Mouse (Mus musculus) stomach, embryonic 15.5 days (tissue): ENCODE data around the gene Gm28048. TPM values are rescaled to one million over a fixed set of nuclear protein-coding genes. Genes with fewer than 3 reads are reported as not detected.

ENCODE experiments used
- ATAC-seq: fragments of 200-750 bp; cut with Nextera tagmentation; 2 replicates; pipeline ENCODE4 v1.8.0; 2017; ENCODE audit warnings: low read depth, moderate number of reproducible peaks, moderate TSS enrichment; ENCODE audit not compliant: insufficient read depth, low FRiP score
- H3K27ac ChIP-seq: fragments of 300-500 bp; sonication (generic); 2 replicates; pipeline ENCODE4 v1.5.1; 2015; ENCODE audit warnings: mild to moderate bottlenecking, inconsistent platforms
- H3K27me3 ChIP-seq: fragments of 300-500 bp; sonication (generic); replicated peaks from 2 replicates; pipeline ENCODE4 v1.6.1; 2015; ENCODE audit warnings: inconsistent platforms
- H3K36me3 ChIP-seq: fragments of 300-500 bp; sonication (generic); 2 replicates; pipeline ENCODE4 v1.6.1; 2015; ENCODE audit warnings: inconsistent platforms
- H3K4me1 ChIP-seq: fragments of 300-500 bp; sonication (generic); 2 replicates; pipeline ENCODE4 v1.6.1; 2015; ENCODE audit warnings: inconsistent platforms
- H3K4me2 ChIP-seq: fragments of 300-500 bp; sonication (generic); 2 replicates; pipeline ENCODE4 v1.6.1; 2015; ENCODE audit warnings: mild to moderate bottlenecking, inconsistent platforms
- H3K4me3 ChIP-seq: fragments of 300-500 bp; sonication (generic); replicated peaks from 2 replicates; pipeline ENCODE4 v1.5.1; 2015; ENCODE audit warnings: inconsistent platforms
- H3K9ac ChIP-seq: fragments of 300-500 bp; sonication (generic); 2 replicates; pipeline ENCODE4 v1.6.1; 2015; ENCODE audit warnings: inconsistent platforms
- H3K9me3 ChIP-seq: fragments of 300-500 bp; sonication (generic); 2 replicates; pipeline ENCODE4 v1.6.1; 2016; ENCODE audit warnings: inconsistent platforms
- WGBS: fragments of 180-500 bp; shearing (Covaris S2); methylation state at CpG from one replicate; pipeline ENCODE4 v1.1.7; 2015; 5-methylcytosine and 5-hydroxymethylcytosine counted together
- polyA plus RNA-seq: library from polyadenylated mRNA; unstranded; fragments of >200 nt; fragmentation: Nextera tagmentation; extraction: Ambion mirVana; gene quantifications from 2 replicates; pipeline ENCODE4 v1.2.1, GENCODE M21; 2015

Gene Gm28048
- polyA plus RNA-seq, 1 experiment from 2014 or later: 12.1 TPM

- Histone ChIP-seq H3K9me3 (no peaks in the 10 kb centered on the region), H3K4me3 (no peak overlapping the region), H3K27ac (no peak overlapping the region), H3K27me3 (no peaks in the 10 kb centered on the region), H3K36me3 (no peaks in the 10 kb centered on the region; the same call in 1 of the 2 replicates), H3K4me2 (no peak overlapping the region), H3K9ac (no peak overlapping the region), H3K4me1 (no peaks in the 10 kb centered on the region)
- 56% methylated on average over 2 of the region's 2 CpGs for WGBS
- ATAC-seq: no peak
Observed at GRCm38 (mm10) chr11:22902923-22903322, 79.0 kb downstream of the Gm28048 start.

- no peaks in the 10 kb centered on the region for H3K27me3 ChIP-seq
- no peaks in the 10 kb centered on the region for H3K9me3 ChIP-seq
- no peak for ATAC-seq
- H3K36me3 ChIP-seq: no peaks in the 10 kb centered on the region; the same call in 1 of the 2 replicates
- H3K4me2 ChIP-seq: no peak overlapping the region
- H3K27ac ChIP-seq: no peak overlapping the region
- no peaks in the 10 kb centered on the region for H3K4me1 ChIP-seq
- H3K9ac ChIP-seq: no peak overlapping the region
- no peak overlapping the region for H3K4me3 ChIP-seq
- 78% methylated on average over 3 of the region's 3 CpGs for WGBS
Observed at GRCm38 (mm10) chr11:22900041-22900440, 81.8 kb downstream of the Gm28048 start.

GRCm38 (mm10) chr11:22897642-22898041, 84.2 kb downstream of the Gm28048 start:
- no peaks in the 10 kb centered on the region for H3K4me1 ChIP-seq
- no peak overlapping the region for H3K27ac ChIP-seq
- no peaks in the 10 kb centered on the region for H3K9me3 ChIP-seq
- WGBS: 92% methylated on average over 4 of the region's 4 CpGs
- H3K9ac ChIP-seq: no peak overlapping the region
- no peak for ATAC-seq
- H3K27me3 ChIP-seq: no peaks in the 10 kb centered on the region
- no peaks in the 10 kb centered on the region; the same call in 1 of the 2 replicates for H3K36me3 ChIP-seq
- H3K4me3 ChIP-seq: no peak overlapping the region
- no peak overlapping the region for H3K4me2 ChIP-seq

- no peak overlapping the region for H3K9ac ChIP-seq
- no peaks in the 10 kb centered on the region for H3K27me3 ChIP-seq
- no peak overlapping the region for H3K4me3 ChIP-seq
- no peak overlapping the region for H3K4me2 ChIP-seq
- no peak for ATAC-seq
- H3K4me1 ChIP-seq: no peaks in the 10 kb centered on the region
- WGBS: 84% methylated on average over 4 of the region's 4 CpGs
- no peak overlapping the region for H3K27ac ChIP-seq
- H3K36me3 ChIP-seq: no peaks in the 10 kb centered on the region; the same call in 1 of the 2 replicates
- H3K9me3 ChIP-seq: no peaks in the 10 kb centered on the region
Observed at GRCm38 (mm10) chr11:22897127-22897526, 84.8 kb downstream of the Gm28048 start.

- 48% methylated on average over 3 of the region's 3 CpGs for WGBS
- Histone ChIP-seq H3K9me3 (no peaks in the 10 kb centered on the region), H3K27ac (no peak overlapping the region), H3K27me3 (no peaks in the 10 kb centered on the region), H3K4me2 (no peak overlapping the region), H3K4me1 (no peaks in the 10 kb centered on the region), H3K9ac (no peak overlapping the region), H3K36me3 (no peaks in the 10 kb centered on the region; the same call in 1 of the 2 replicates), H3K4me3 (no peak overlapping the region)
- ATAC-seq: no peak
Observed at GRCm38 (mm10) chr11:22893075-22893474, 88.8 kb downstream of the Gm28048 start.

- H3K4me2 ChIP-seq: no peak overlapping the region
- ATAC-seq: no peak
- no peaks in the 10 kb centered on the region for H3K9me3 ChIP-seq
- H3K36me3 ChIP-seq: no peaks in the 10 kb centered on the region
- 60% methylated on average over 6 of the region's 6 CpGs for WGBS
- no peak overlapping the region for H3K27ac ChIP-seq
- H3K9ac ChIP-seq: no peak overlapping the region
- no peaks in the 10 kb centered on the region for H3K4me1 ChIP-seq
- no peaks in the 10 kb centered on the region for H3K27me3 ChIP-seq
- no peak overlapping the region for H3K4me3 ChIP-seq
Observed at GRCm38 (mm10) chr11:22892466-22892865, 89.4 kb downstream of the Gm28048 start.

GRCm38 (mm10) chr11:22891876-22892275, 90.0 kb downstream of the Gm28048 start:
- Histone ChIP-seq H3K4me2 (no peak overlapping the region), H3K4me3 (no peak overlapping the region), H3K36me3 (no peaks in the 10 kb centered on the region), H3K9me3 (no peaks in the 10 kb centered on the region), H3K27me3 (no peaks in the 10 kb centered on the region), H3K4me1 (no peaks in the 10 kb centered on the region), H3K27ac (no peak overlapping the region), H3K9ac (no peak overlapping the region)
- WGBS: 88% methylated on average over 7 of the region's 7 CpGs
- no peak for ATAC-seq

GRCm38 (mm10) chr11:22891242-22891641, 90.6 kb downstream of the Gm28048 start:
- no peaks in the 10 kb centered on the region for H3K4me1 ChIP-seq
- no peaks in the 10 kb centered on the region for H3K9me3 ChIP-seq
- no peaks in the 10 kb centered on the region for H3K27me3 ChIP-seq
- no peak overlapping the region for H3K27ac ChIP-seq
- H3K4me3 ChIP-seq: no peak overlapping the region
- no peak overlapping the region for H3K4me2 ChIP-seq
- H3K36me3 ChIP-seq: no peaks in the 10 kb centered on the region
- H3K9ac ChIP-seq: no peak overlapping the region
- WGBS: 81% methylated on average over 9 of the region's 9 CpGs
- no peak for ATAC-seq

GRCm38 (mm10) chr11:22889224-22889623, 92.7 kb downstream of the Gm28048 start:
- H3K4me3 ChIP-seq: no peak overlapping the region
- no peaks in the 10 kb centered on the region for H3K9me3 ChIP-seq
- no peak for ATAC-seq
- H3K36me3 ChIP-seq: no peaks in the 10 kb centered on the region
- 90% methylated on average over 3 of the region's 3 CpGs for WGBS
- H3K27me3 ChIP-seq: no peaks in the 10 kb centered on the region
- no peak overlapping the region for H3K9ac ChIP-seq
- no peaks in the 10 kb centered on the region for H3K4me1 ChIP-seq
- H3K4me2 ChIP-seq: no peak overlapping the region
- no peak overlapping the region for H3K27ac ChIP-seq

GRCm38 (mm10) chr11:22886991-22887390, 94.9 kb downstream of the Gm28048 start:
- Histone ChIP-seq H3K36me3 (no peaks in the 10 kb centered on the region), H3K27me3 (no peaks in the 10 kb centered on the region), H3K4me1 (no peaks in the 10 kb centered on the region), H3K27ac (no peak overlapping the region), H3K9me3 (no peaks in the 10 kb centered on the region), H3K4me3 (no peak overlapping the region), H3K9ac (no peak overlapping the region), H3K4me2 (no peak overlapping the region)
- WGBS: 76% methylated on average over 4 of the region's 4 CpGs
- no peak for ATAC-seq

- Histone ChIP-seq H3K36me3 (no peaks in the 10 kb centered on the region), H3K4me3 (no peak overlapping the region), H3K27me3 (no peaks in the 10 kb centered on the region), H3K9ac (no peak overlapping the region), H3K4me1 (no peaks in the 10 kb centered on the region), H3K4me2 (no peak overlapping the region), H3K9me3 (no peaks in the 10 kb centered on the region), H3K27ac (no peak overlapping the region)
- ATAC-seq: no peak
- 80% methylated on average over 1 of the region's 1 CpGs for WGBS
Observed at GRCm38 (mm10) chr11:22885350-22885749, 96.5 kb downstream of the Gm28048 start.

GRCm38 (mm10) chr11:22883676-22884075, 98.2 kb downstream of the Gm28048 start:
- no peaks in the 10 kb centered on the region for H3K4me1 ChIP-seq
- no peaks in the 10 kb centered on the region for H3K27me3 ChIP-seq
- H3K36me3 ChIP-seq: no peaks in the 10 kb centered on the region
- WGBS: 74% methylated on average over 2 of the region's 2 CpGs
- H3K4me3 ChIP-seq: no peak overlapping the region
- no peak overlapping the region for H3K4me2 ChIP-seq
- no peak overlapping the region for H3K27ac ChIP-seq
- no peak for ATAC-seq
- H3K9me3 ChIP-seq: no peaks in the 10 kb centered on the region
- no peak overlapping the region for H3K9ac ChIP-seq

- no peak overlapping the region for H3K9ac ChIP-seq
- H3K9me3 ChIP-seq: no peaks in the 10 kb centered on the region
- no peak overlapping the region for H3K27ac ChIP-seq
- no peak overlapping the region for H3K4me2 ChIP-seq
- H3K4me3 ChIP-seq: no peak overlapping the region
- no peaks in the 10 kb centered on the region for H3K27me3 ChIP-seq
- no peak for ATAC-seq
- H3K4me1 ChIP-seq: no peaks in the 10 kb centered on the region
- H3K36me3 ChIP-seq: no peaks in the 10 kb centered on the region
Observed at GRCm38 (mm10) chr11:22882926-22883325, 99.0 kb downstream of the Gm28048 start.
